Mouse (Mus musculus) cerebellum, adult 2 months (tissue): ENCODE measurements at regions not wholly inside any gene's neighbourhood (a gene's known extent, or its start where the extent isn't known, plus 50 kb on each side); places are given as distances from the start of the nearest gene placed in this dataset.

Source experiments
- DNase-seq, 2 experiments: peaks; one replicate each; pipeline ENCODE4 v3.0.0; 2021
- H3K27ac ChIP-seq: fragments of 200-500 bp; 2 replicates; pipeline ENCODE4 v1.5.1; 2012; ENCODE audit warnings: low read length, control low read depth, inconsistent platforms; ENCODE audit not compliant: insufficient read depth
- H3K27me3 ChIP-seq: fragments of 200-500 bp; 2 replicates; pipeline ENCODE4 v1.6.1; 2012; ENCODE audit warnings: inconsistent platforms, mild to moderate bottlenecking, low read length, moderate library complexity; ENCODE audit not compliant: control insufficient read depth, insufficient read depth
- H3K4me1 ChIP-seq: fragments of 200-500 bp; 2 replicates; pipeline ENCODE4 v1.6.1; 2011; ENCODE audit warnings: low read length; ENCODE audit not compliant: control insufficient read depth, insufficient read depth
- H3K4me3 ChIP-seq: fragments of 200-500 bp; replicated peaks from 2 replicates; pipeline ENCODE3; 2011; ENCODE audit warnings: mild to moderate bottlenecking, low read depth, low read length, control low read depth; ENCODE audit not compliant: insufficient read depth
- CTCF ChIP-seq: fragments of 200-500 bp; IDR thresholded peaks from 2 replicates; pipeline ENCODE4 v1.5.1; 2011; ENCODE audit warnings: low read depth, mild to moderate bottlenecking, control low read depth, low read length, moderate library complexity, borderline replicate concordance; ENCODE audit not compliant: insufficient read depth
- POLR2A ChIP-seq: fragments of 200-500 bp; IDR thresholded peaks from 2 replicates; pipeline ENCODE4 v1.6.1; 2011; ENCODE audit warnings: low read length, control low read depth, borderline replicate concordance; ENCODE audit not compliant: insufficient read depth
- WGBS: fragments of 180-500 bp; shearing (Covaris S2); methylation state at CpG from one replicate; pipeline ENCODE4 v1.1.7; 2018; 5-methylcytosine and 5-hydroxymethylcytosine counted together

- H3K27me3 ChIP-seq, result no peaks in the 10 kb centered on the region
- no peak overlapping the region for H3K4me3 ChIP-seq
- H3K27ac ChIP-seq, result no peak overlapping the region
- WGBS, result 84% methylated on average over 7 of the region's 7 CpGs
- TF ChIP-seq POLR2A, result no peak
- TF ChIP-seq CTCF, result no peak
- DNase-seq, result no peak
- no peaks in the 10 kb centered on the region for H3K4me1 ChIP-seq
These were observed 253.4 kb upstream of the Nt5e start for GRCm38 (mm10) chr9:88073579-88073978.

GRCm38 (mm10) chr9:88082931-88083479 is 244.0 kb upstream of the Nt5e start:
- H3K27me3 ChIP-seq, result no peaks in the 10 kb centered on the region
- no peak for TF ChIP-seq CTCF
- TF ChIP-seq POLR2A, result no peak
- WGBS, result 15% methylated on average over 5 of the region's 5 CpGs
- H3K4me1 ChIP-seq, result no peaks in the 10 kb centered on the region
- H3K4me3 ChIP-seq, result no peak overlapping the region
- DNase-seq, result no peak
- H3K27ac ChIP-seq, result no peak overlapping the region

DNA sequence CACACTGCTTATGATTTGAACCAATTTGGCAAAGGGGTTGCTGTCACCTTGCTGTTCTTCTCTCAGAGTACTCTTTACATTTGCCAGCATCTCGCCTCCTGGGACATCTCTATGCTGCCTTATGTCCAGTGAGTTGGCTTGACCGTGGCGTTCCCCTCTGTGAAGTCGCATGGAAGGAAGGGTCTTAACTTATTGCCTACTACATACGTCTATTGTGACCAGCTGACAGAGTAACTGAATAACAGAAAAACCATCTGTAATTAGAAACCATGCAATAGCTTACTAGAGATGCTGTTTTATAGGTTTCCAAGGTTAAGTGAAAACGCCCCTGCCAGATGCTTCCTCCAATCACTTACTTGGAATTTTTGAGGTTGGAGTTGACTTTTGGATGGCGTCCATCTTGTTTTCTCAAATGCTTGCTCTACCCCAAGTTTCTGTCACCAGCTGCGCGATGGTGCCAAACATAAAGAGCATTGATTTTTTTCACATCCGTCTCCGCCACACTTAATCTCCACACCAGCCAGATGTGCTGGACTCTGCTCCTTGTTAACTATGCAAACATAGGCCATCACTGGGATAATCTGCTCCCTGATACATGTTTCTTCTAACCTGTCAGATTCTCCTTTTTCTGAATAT is 241.7 kb upstream of the Nt5e start:
- WGBS, result 50% methylated on average over 11 of the region's 11 CpGs
- Histone ChIP-seq H3K4me3 (no peak overlapping the region), H3K27ac (no peak overlapping the region), H3K27me3 (no peaks in the 10 kb centered on the region), H3K4me1 (no peaks in the 10 kb centered on the region)
- DNase-seq, result no peak
- TF ChIP-seq CTCF (no peak), POLR2A (no peak)

- no peaks in the 10 kb centered on the region for H3K27me3 ChIP-seq
- TF ChIP-seq POLR2A, result no peak
- no peak for TF ChIP-seq CTCF
- no peak for DNase-seq
These were observed 241.1 kb upstream of the Nt5e start for GRCm38 (mm10) chr9:88085866-88086265.

DNA sequence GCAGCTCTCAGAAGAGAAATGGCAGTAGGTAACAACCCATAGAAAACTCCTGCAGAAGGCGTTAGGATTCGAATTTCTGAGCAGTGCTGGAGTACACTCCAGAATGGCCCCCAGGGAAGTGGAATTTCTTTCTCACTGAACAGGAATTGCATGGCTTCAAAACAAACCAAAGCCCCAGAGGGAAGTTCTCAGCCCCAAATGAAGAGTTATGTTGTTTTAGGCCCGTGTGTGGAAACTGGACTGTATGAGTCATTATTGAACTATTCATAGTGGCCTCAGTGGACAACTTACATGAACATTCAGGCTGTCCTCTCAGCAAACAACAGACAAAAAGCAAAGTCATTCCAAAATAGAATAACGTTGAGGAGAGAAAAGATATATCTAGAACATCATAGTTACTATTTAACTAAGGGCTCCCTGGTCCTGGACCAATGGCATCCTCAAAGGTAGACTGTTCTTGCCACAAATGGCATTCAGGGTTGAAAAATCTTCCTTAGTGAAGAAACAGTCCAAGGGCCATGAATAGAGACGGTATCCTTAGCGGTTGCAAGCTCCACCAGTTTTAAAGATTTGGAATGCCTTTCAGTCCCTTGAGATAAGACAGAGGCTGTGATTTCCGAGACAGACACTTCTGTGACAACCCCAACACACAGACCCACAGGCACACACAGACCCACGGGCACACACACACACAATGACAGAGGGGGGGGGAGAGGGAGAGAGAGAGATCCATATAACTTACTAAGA is 235.0 kb upstream of the Nt5e start:
- Histone ChIP-seq H3K27ac (no peak overlapping the region), H3K4me3 (no peak overlapping the region), H3K4me1 (no peaks in the 10 kb centered on the region), H3K27me3 (no peaks in the 10 kb centered on the region)
- WGBS, result 68% methylated on average over 8 of the region's 8 CpGs
- TF ChIP-seq POLR2A, result no peak
- no peak for TF ChIP-seq CTCF
- no peak for DNase-seq

More at GRCm38 (mm10) chr9:88085866-88086265, 241.1 kb upstream of the Nt5e start:
- H3K4me1 ChIP-seq, result no peaks in the 10 kb centered on the region
- 68% methylated on average over 3 of the region's 3 CpGs for WGBS
- H3K4me3 ChIP-seq, result no peak overlapping the region
- no peak overlapping the region for H3K27ac ChIP-seq

DNA sequence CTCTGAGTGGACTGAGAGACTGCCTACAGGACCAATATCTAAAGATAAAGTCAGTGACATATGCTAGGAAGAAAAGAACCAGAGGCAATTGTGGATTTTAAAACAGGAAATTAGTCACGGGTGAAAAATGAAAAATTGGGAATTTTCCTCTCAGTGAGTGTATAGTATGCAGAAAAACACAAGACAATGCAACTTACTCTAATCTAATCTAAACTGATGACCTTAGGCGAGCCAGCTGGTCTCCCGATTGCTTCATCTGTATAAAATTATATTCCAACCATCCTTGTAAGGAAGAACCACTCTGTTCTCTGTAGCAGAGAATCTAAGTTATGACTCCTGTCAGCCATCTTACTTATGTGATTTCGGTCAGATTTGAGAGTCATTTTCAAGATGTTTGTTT is 234.4 kb upstream of the Nt5e start:
- no peak for DNase-seq
- no peaks in the 10 kb centered on the region for H3K27me3 ChIP-seq
- H3K27ac ChIP-seq, result no peak overlapping the region
- no peak for TF ChIP-seq CTCF
- TF ChIP-seq POLR2A, result no peak
- 88% methylated on average over 4 of the region's 4 CpGs for WGBS
- H3K4me3 ChIP-seq, result no peak overlapping the region
- H3K4me1 ChIP-seq, result no peaks in the 10 kb centered on the region

- Histone ChIP-seq H3K27ac (no peak overlapping the region), H3K4me3 (no peak overlapping the region), H3K27me3 (no peaks in the 10 kb centered on the region; the same call in 1 of the 2 replicates), H3K4me1 (no peaks in the 10 kb centered on the region)
- WGBS, result 57% methylated on average over 1 of the region's 1 CpGs
- TF ChIP-seq POLR2A, result no peak
- no peak for DNase-seq
These were observed 213.9 kb upstream of the Nt5e start for GRCm38 (mm10) chr9:88113094-88113493.

- no peak for TF ChIP-seq POLR2A
- no peak for TF ChIP-seq CTCF
- Histone ChIP-seq H3K4me1 (no peaks in the 10 kb centered on the region), H3K27me3 (no peaks in the 10 kb centered on the region), H3K4me3 (no peak overlapping the region), H3K27ac (no peak overlapping the region)
- no peak for DNase-seq
- WGBS, result 43% methylated on average over 5 of the region's 5 CpGs
These were observed 206.5 kb upstream of the Nt5e start for GRCm38 (mm10) chr9:88120536-88120935.
